Mouse (Mus musculus) T-helper 1 cell (primary cell): Measurements from ENCODE around the gene Dpep2nb.
"Not testable (repeated sequence)": the region's sequence is repeated elsewhere in the genome, so short reads cannot be mapped to it uniquely, and the experiment has no call there.

Experiments used
- in situ Hi-C: fragments of 300-600 bp; cut with MboI, MseI; formaldehyde crosslinking; loops from one replicate; pipeline ENCODE4 v1.15.1; 2025; ENCODE audit warnings: high pct_unique_total_duplicates

Gene Dpep2nb

GRCm38 (mm10) chr8:106007135-106007534 is 1.4 kb upstream of the Dpep2nb start:
- in situ Hi-C loops: no loop called here

GRCm38 (mm10) chr8:106006413-106006812 is 638 bp upstream of the Dpep2nb start:
- in situ Hi-C loops: no loop called here

GRCm38 (mm10) chr8:106004538-106005207 is 1.1 kb downstream of the Dpep2nb start:
- in situ Hi-C loops: no loop called here

GRCm38 (mm10) chr8:106001908-106002307 is 3.9 kb downstream of the Dpep2nb start:
- in situ Hi-C loops: no loop called here

GRCm38 (mm10) chr8:105998971-105999370 is 6.8 kb downstream of the Dpep2nb start:
- in situ Hi-C loops: no loop called here

- in situ Hi-C loops: no loop called here
These were observed 9.4 kb downstream of the Dpep2nb start for GRCm38 (mm10) chr8:105996359-105996758.

- in situ Hi-C loops: no loop called here
These were observed 12.5 kb downstream of the Dpep2nb start for GRCm38 (mm10) chr8:105993226-105993625.

- in situ Hi-C loops: no loop called here
These were observed 13.3 kb downstream of the Dpep2nb start for GRCm38 (mm10) chr8:105992499-105992898.

GRCm38 (mm10) chr8:105991546-105991945 is 14.2 kb downstream of the Dpep2nb start:
- in situ Hi-C loops: no loop called here

- in situ Hi-C loops: no loop called here
These were observed 14.9 kb downstream of the Dpep2nb start, which contains the start of gene Dus2 for GRCm38 (mm10) chr8:105990856-105991387. Dus2 (plus strand) TSS chr8:105991337.

- in situ Hi-C loops: loop anchor here (5.0 kb wide), 1 partner anchor 34 kb away; no protein-coding TSS in a partner anchor
These were observed 17.2 kb downstream of the Dpep2nb start for GRCm38 (mm10) chr8:105988546-105988945.

GRCm38 (mm10) chr8:105983406-105983805 is 22.4 kb downstream of the Dpep2nb start:
- in situ Hi-C loops: not testable (repeated sequence)

- in situ Hi-C loops: no loop called here
These were observed 24.6 kb downstream of the Dpep2nb start for GRCm38 (mm10) chr8:105981146-105981545.

- in situ Hi-C loops: no loop called here
These were observed 26.4 kb downstream of the Dpep2nb start, which contains the start of gene Dpep3 for GRCm38 (mm10) chr8:105979325-105979724. Dpep3 (minus strand) TSS chr8:105979429.

GRCm38 (mm10) chr8:105975363-105975762 is 30.4 kb downstream of the Dpep2nb start:
- in situ Hi-C loops: no loop called here

GRCm38 (mm10) chr8:105971019-105971720 is 34.6 kb downstream of the Dpep2nb start:
- in situ Hi-C loops: no loop called here

GRCm38 (mm10) chr8:105969367-105969766 is 36.4 kb downstream of the Dpep2nb start:
- in situ Hi-C loops: no loop called here

GRCm38 (mm10) chr8:105966692-105967311 is 39.0 kb downstream of the Dpep2nb start:
- in situ Hi-C loops: no loop called here

GRCm38 (mm10) chr8:105965905-105966341 is 39.9 kb downstream of the Dpep2nb start, which contains the start of gene Slc12a4:
Slc12a4 (minus strand) TSS chr8:105966097.
- in situ Hi-C loops: no loop called here

- in situ Hi-C loops: no loop called here
These were observed 40.4 kb downstream of the Dpep2nb start for GRCm38 (mm10) chr8:105965266-105965904.

- in situ Hi-C loops: no loop called here
These were observed 41.1 kb downstream of the Dpep2nb start for GRCm38 (mm10) chr8:105964506-105965265.
